Mouse (Mus musculus) stomach, embryonic 14.5 days (tissue): Measurements from ENCODE around the gene Sptb. TPM values are rescaled to one million over a fixed set of nuclear protein-coding genes. Genes with fewer than 3 reads are reported as not detected.

Source experiments
- microRNA-seq: library from miRNA; unstranded; fragments of <30 nt; microRNA quantifications from one replicate; pipeline ENCODE4, GENCODE M21; 2016
- polyA plus RNA-seq: library from polyadenylated mRNA; unstranded; fragments of >200 nt; fragmentation: Nextera tagmentation; extraction: Ambion mirVana; gene quantifications from 2 replicates; pipeline ENCODE4 v1.2.1, GENCODE M21; 2014

The Sptb gene
- polyA plus RNA-seq, 1 experiment from 2014 or later = 1.6 TPM

Small RNAs within 50 kb of the gene (microRNA-seq; reads per million reads assigned to microRNA genes)
- gene Mir5135 = not detected

Other genes with a start within 250 kb of the Sptb start
- gene Plekhg3, start 179.7 kb downstream of the Sptb start, polyA plus RNA-seq = 13.8 TPM in 2 replicates
- gene Churc1, start 55.0 kb upstream of the Sptb start, polyA plus RNA-seq = 145 and 165 TPM in 2 replicates
- gene Fntb, start 55.0 kb upstream of the Sptb start, polyA plus RNA-seq = 42.8 and 44.8 TPM in 2 replicates
- 102 and 109 TPM in 2 replicates for gene Gpx2, start 85.0 kb upstream of the Sptb start, polyA plus RNA-seq
- gene Rab15, start 112.4 kb upstream of the Sptb start, polyA plus RNA-seq = 31.2 and 31.5 TPM in 2 replicates